Mouse (Mus musculus) heart, embryonic 15.5 days (tissue): ENCODE results near the gene Tmem101. TPM values are rescaled to one million over a fixed set of nuclear protein-coding genes. Genes with fewer than 3 reads are reported as not detected.
A peak's percentile ranks its signal among the peaks of the same experiment; 100 is the strongest.
"Not testable (repeated sequence)": the region's sequence is repeated elsewhere in the genome, so short reads cannot be mapped to it uniquely, and the experiment has no call there.

ENCODE experiments used
- ATAC-seq: fragments of 200-750 bp; cut with Nextera tagmentation; replicated peaks from 2 replicates; pipeline ENCODE4 v1.8.0; 2017; ENCODE audit warnings: low read depth, moderate TSS enrichment; ENCODE audit not compliant: insufficient number of reproducible peaks, insufficient read depth, low FRiP score
- H3K27ac ChIP-seq: fragments of 300-500 bp; sonication (generic); 2 replicates; pipeline ENCODE4 v1.5.1; 2015; ENCODE audit warnings: mild to moderate bottlenecking, inconsistent platforms
- H3K27me3 ChIP-seq: fragments of 300-500 bp; sonication (generic); 2 replicates; pipeline ENCODE4 v1.6.1; 2015; ENCODE audit warnings: inconsistent platforms
- H3K36me3 ChIP-seq: fragments of 300-500 bp; sonication (generic); 2 replicates; pipeline ENCODE4 v1.6.1; 2015; ENCODE audit warnings: mild to moderate bottlenecking, inconsistent platforms
- H3K4me1 ChIP-seq: fragments of 300-500 bp; sonication (generic); replicated peaks from 2 replicates; pipeline ENCODE4 v1.6.1; 2015; ENCODE audit warnings: inconsistent platforms
- H3K4me2 ChIP-seq: fragments of 300-500 bp; sonication (generic); 2 replicates; pipeline ENCODE4 v1.6.1; 2015; ENCODE audit warnings: inconsistent platforms, mild to moderate bottlenecking, moderate library complexity
- H3K4me3 ChIP-seq: fragments of 300-500 bp; sonication (generic); 2 replicates; pipeline ENCODE4 v1.5.1; 2015; ENCODE audit warnings: mild to moderate bottlenecking, inconsistent platforms
- H3K9ac ChIP-seq: fragments of 300-500 bp; sonication (generic); 2 replicates; pipeline ENCODE4 v1.6.1; 2015; ENCODE audit warnings: mild to moderate bottlenecking, inconsistent platforms
- H3K9me3 ChIP-seq: fragments of 300-500 bp; sonication (generic); replicated peaks from 2 replicates; pipeline ENCODE4 v1.6.1; 2016; ENCODE audit warnings: inconsistent platforms
- WGBS: fragments of 180-500 bp; shearing (Covaris S2); methylation state at CpG from one replicate; pipeline ENCODE4 v1.1.7; 2015; ENCODE audit warnings: mixed read lengths; 5-methylcytosine and 5-hydroxymethylcytosine counted together
- polyA plus RNA-seq: library from polyadenylated mRNA; unstranded; fragments of >200 nt; fragmentation: Nextera tagmentation; extraction: Ambion mirVana; gene quantifications from 2 replicates; pipeline ENCODE4 v1.2.1, GENCODE M21; 2015

Tmem101 gene
- polyA plus RNA-seq, 1 experiment from 2014 or later, result 30.6 TPM

DNA sequence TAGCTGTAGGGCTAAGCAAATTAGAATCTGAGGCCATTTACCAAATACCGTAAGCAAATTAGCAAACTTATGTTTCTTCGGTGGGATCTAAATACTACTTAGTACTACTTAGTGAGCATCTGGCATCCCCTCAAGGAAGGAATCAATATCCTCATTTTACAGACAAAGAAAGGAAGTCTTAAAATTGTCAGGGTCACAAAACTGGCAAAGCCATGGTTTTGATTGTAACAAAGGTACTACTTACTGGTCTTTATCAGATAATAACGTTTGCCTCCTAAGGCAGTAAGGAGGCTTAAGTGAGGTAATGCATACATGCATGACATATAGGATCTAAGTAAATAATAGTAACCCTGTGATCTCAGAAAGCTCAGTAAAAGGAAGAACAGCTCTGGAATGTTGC is 29.5 kb upstream of the Tmem101 start:
- Histone ChIP-seq H3K4me1 (peaks cover 24% of the 10 kb centered on the region), H3K27ac (peak overlapping the region; percentile 96), H3K4me3 (peak overlapping the region; percentile 87), H3K27me3 (no peaks in the 10 kb centered on the region), H3K9ac (0 out of 2 replicates have a peak overlapping the region, but pooled peaks have one; percentile 90), H3K9me3 (no peaks in the 10 kb centered on the region), H3K36me3 (peaks cover 17% of the 10 kb centered on the region; the same call in 1 of the 2 replicates), H3K4me2 (peak overlapping the region; percentile 72)
- WGBS, result 42% methylated on average over 3 of the region's 3 CpGs
- no peak for ATAC-seq

DNA sequence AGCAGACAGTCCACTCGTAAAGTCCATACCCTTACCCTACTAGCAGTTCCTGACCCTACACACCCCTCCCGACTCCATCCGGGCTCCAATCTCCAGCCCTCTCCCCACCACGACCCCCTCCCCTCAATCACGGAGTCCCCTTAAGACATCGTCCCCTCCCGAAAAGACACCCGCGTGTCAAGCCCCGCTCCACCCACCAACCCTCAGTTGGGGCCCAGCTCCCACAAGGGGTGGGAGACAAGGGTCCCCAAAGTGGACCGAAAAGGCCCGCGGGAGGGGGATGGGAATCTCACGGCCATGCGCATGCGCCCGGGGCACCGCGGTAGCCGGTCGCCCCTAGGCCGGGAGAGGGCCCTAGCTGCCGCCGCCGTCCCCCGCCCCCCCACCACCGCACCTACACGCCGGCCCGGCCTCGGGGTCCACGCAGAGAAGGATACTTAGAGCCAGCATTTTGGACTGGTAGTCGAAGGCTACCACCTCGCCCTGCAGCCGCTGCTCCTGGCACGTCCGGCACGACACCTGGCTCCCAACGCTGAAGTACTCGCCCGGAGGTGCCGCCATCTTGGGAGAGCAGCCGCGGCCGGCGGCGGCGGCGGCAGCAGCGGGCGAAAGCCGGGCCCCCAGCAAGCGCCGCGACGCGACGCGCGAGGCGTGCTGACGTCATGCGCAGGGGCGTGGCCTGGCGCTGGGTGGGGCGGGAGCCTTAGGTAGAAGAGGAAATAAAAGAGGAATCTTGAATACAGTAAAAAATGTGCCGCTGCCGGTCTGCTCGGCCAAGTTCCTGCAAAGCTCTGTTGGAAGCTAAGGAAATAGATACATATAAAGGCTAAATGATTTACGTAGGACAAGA is 28.7 kb upstream of the Tmem101 start, which contains the start of gene Lsm12:
TSS of gene Lsm12 (minus strand) at position 651 of the 850 bp plus-strand sequence.
- peak; percentile 89 for ATAC-seq
- Histone ChIP-seq H3K27ac (peak within 1 kb of the TSS; percentile 96), H3K36me3 (peaks cover 18% of the 10 kb centered on the region; the same call in 1 of the 2 replicates), H3K27me3 (no peaks in the 10 kb centered on the region), H3K9me3 (no peaks in the 10 kb centered on the region), H3K9ac (peak within 1 kb of the TSS; percentile 90), H3K4me2 (peak within 1 kb of the TSS; percentile 72), H3K4me1 (peaks cover 16% of the 10 kb centered on the region), H3K4me3 (peak within 1 kb of the TSS; percentile 87)
- WGBS, result under 1% methylated on average over 70 of the region's 70 CpGs

DNA sequence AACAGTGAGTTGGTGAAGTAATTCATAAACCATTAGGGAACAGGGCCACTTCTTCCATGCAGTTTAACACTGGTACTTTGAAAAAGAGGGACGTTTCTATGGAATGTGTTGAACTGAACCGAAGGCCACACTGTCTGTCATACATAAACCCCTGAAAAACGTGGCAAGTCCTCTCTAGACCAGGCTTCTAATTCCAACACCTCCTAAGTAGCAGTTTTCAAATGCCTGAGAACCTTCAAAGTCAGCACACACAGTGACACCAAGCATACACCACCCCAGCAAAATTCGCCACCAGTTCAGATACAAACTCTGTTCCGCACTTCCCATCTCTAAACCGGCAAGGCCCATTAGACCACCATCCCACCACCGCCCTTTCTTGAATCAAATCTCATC is 28.0 kb upstream of the Tmem101 start:
- peak overlapping the region; percentile 90 for H3K9ac ChIP-seq
- peak overlapping the region; percentile 96 for H3K27ac ChIP-seq
- no peaks in the 10 kb centered on the region for H3K9me3 ChIP-seq
- H3K4me1 ChIP-seq, result peaks cover 15% of the 10 kb centered on the region
- peak overlapping the region; percentile 87 for H3K4me3 ChIP-seq
- peak overlapping the region; percentile 72 for H3K4me2 ChIP-seq
- H3K36me3 ChIP-seq, result peaks cover 18% of the 10 kb centered on the region; the same call in 1 of the 2 replicates
- WGBS, result 1% methylated on average over 7 of the region's 7 CpGs
- ATAC-seq, result no peak
- no peaks in the 10 kb centered on the region for H3K27me3 ChIP-seq

DNA sequence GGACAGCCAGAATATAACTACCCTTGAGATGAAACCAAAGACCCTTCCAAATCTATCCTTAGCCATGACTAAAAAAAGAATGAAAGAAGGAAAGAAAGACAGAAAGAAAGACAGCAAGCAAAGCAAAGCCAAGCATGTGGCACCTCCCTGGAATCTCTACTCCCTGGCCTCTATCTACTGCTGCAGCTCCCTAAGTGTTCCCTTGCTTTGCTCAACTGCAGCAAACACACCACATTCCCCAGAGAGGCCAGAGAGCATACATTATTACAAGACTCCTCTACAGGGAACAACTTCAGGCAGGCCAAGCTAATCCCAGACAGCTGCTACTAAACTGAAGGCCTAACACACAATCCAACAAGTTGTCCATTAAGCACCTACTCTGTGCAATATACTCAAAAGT is 23.6 kb upstream of the Tmem101 start:
- H3K4me1 ChIP-seq, result peaks cover 11% of the 10 kb centered on the region
- H3K9ac ChIP-seq, result no peak overlapping the region
- H3K27me3 ChIP-seq, result no peaks in the 10 kb centered on the region
- ATAC-seq, result no peak
- H3K36me3 ChIP-seq, result peaks cover 36% of the 10 kb centered on the region
- no peak overlapping the region for H3K4me3 ChIP-seq
- H3K27ac ChIP-seq, result peak overlapping the region; percentile 0; the same call in 1 of the 2 replicates
- H3K9me3 ChIP-seq, result no peaks in the 10 kb centered on the region
- H3K4me2 ChIP-seq, result no peak overlapping the region

DNA sequence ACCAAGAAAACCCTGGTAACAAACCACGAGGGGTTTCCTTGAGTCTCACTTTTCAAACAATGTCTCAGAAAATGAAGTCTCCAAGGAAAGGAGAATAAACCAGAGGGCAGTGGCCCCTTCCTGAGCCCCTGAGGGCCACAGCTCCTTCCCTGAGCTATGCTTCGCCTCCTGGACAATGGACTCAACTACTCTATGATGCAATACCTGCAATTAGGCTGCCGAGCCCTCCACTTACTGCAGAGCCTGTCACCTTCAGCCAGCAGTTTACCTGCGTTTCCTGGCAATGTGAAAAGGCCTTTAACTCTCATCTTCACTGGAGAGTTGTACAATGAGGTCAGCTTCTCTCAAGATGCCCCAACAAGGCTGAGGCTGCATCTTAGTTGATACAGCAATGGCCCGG is 12.5 kb upstream of the Tmem101 start:
- no peak overlapping the region for H3K9ac ChIP-seq
- H3K27ac ChIP-seq, result no peak overlapping the region
- WGBS, result 91% methylated on average over 5 of the region's 5 CpGs
- H3K4me2 ChIP-seq, result no peak overlapping the region
- H3K4me1 ChIP-seq, result 0 out of 2 replicates have a peak, but pooled peaks cover 3% of the 10 kb centered on the region
- no peak for ATAC-seq
- H3K27me3 ChIP-seq, result no peaks in the 10 kb centered on the region
- H3K9me3 ChIP-seq, result no peaks in the 10 kb centered on the region
- H3K4me3 ChIP-seq, result no peak overlapping the region
- peaks cover 47% of the 10 kb centered on the region for H3K36me3 ChIP-seq

DNA sequence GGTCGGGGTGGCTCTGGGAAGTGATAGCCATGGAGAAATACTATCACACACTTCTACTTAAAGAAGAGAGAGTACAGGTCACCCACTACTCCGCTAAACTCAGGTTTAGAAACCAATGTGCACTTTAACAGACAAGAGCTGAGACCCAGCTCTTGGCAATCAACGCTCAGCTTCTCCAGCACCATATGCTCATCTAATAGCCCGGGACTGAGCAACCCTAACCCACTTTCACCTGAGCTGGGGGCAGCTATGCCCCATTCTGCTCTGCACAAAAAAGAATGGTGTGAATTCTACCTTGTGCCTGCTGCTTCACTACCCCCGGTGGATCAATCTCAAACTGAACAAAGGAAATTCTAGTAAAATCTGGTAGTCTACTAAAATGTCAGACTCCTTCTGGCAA is 11.3 kb upstream of the Tmem101 start:
- ATAC-seq, result no peak
- H3K9me3 ChIP-seq, result no peaks in the 10 kb centered on the region
- peaks cover 53% of the 10 kb centered on the region for H3K36me3 ChIP-seq
- no peak overlapping the region for H3K27ac ChIP-seq
- WGBS, result 87% methylated on average over 5 of the region's 5 CpGs
- no peaks in the 10 kb centered on the region for H3K27me3 ChIP-seq
- no peak overlapping the region for H3K4me3 ChIP-seq
- 0 out of 2 replicates have a peak, but pooled peaks cover 3% of the 10 kb centered on the region for H3K4me1 ChIP-seq
- no peak overlapping the region for H3K4me2 ChIP-seq
- no peak overlapping the region for H3K9ac ChIP-seq

DNA sequence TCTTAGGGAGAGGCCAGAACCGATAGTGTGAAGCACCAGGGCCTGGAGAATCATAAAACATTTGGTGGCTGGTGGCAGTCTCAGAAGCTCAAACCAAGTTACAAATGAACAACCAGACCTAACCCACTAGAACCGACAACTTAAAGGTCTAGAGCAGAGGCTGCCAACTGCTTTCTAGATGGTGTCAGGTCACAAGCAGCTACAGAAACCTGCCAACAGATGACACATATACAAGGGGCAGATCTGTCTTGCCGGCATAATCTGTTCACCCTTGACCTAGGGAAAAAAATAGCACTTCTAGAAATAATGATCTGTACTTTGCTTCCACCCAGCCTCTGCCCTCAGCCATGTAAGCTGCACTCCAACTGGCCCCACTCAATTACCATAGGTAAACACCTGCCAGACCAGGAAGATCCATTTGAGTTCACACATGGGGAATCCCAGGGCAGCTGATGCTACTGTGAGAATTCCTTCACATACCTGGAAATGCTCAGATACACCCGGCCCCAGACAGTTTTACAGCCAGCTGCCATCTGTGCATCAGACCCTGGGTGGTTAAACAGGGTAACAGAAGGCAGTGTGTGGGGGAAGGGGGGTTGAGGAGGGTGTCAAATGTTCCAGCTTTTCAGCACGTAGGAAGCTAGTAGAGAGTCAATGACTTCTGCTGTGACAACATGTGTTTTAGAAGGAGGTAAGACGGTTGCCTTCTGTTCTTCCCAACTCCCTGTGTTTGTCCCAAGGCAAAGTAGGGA is 9.9 kb upstream of the Tmem101 start:
- H3K4me2 ChIP-seq, result no peak overlapping the region
- H3K36me3 ChIP-seq, result peaks cover 61% of the 10 kb centered on the region
- H3K27ac ChIP-seq, result no peak overlapping the region
- 60% methylated on average over 6 of the region's 6 CpGs for WGBS
- no peaks in the 10 kb centered on the region for H3K9me3 ChIP-seq
- no peak overlapping the region for H3K9ac ChIP-seq
- H3K4me3 ChIP-seq, result no peak overlapping the region
- 0 out of 2 replicates have a peak, but pooled peaks cover 3% of the 10 kb centered on the region for H3K4me1 ChIP-seq
- ATAC-seq, result no peak
- no peaks in the 10 kb centered on the region for H3K27me3 ChIP-seq

DNA sequence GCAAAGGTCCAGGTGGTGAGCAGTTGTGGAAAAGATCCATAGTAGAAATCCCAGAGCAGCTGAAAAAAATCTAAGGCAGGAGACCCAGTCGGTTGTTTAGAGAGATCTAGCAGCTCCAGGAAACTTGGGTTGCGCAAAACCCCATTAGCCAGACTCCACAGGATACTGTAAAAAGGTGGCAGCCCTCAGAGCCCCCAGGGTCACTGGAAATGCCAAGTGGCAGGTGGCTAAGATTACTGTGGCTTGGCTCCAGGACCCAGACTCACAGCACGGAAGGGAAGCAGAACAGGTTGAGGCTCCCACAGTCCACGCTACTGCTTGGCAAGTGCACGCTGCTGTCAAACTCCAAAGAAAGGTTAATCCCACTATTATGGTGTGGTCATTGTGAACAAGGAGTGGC is 3.6 kb upstream of the Tmem101 start:
- Histone ChIP-seq H3K36me3 (peaks cover 30% of the 10 kb centered on the region), H3K4me3 (no peak overlapping the region), H3K4me1 (peaks cover 8% of the 10 kb centered on the region), H3K27me3 (no peaks in the 10 kb centered on the region), H3K9me3 (no peaks in the 10 kb centered on the region), H3K27ac (no peak overlapping the region), H3K9ac (no peak overlapping the region), H3K4me2 (no peak overlapping the region)
- no peak for ATAC-seq
- WGBS, result 76% methylated on average over 5 of the region's 5 CpGs

DNA sequence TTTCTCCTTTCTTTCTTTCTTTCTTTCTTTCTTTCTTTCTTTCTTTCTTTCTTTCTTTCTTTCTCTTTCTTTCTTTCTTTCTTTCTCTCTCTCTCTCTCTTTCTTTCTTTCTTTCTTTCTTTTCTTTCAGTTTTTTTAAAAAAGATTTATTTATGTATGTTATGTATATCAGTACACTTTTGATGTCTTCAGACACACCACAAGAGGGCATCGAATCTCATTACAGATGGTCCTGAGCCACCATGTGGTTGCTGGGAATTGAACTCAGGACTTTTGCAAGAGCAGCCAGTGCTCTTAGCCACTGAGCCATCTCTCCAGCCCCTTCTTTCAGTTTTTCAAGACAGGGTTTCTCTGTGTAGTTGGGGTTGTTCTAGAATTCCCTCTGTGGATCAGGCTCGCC is 1.8 kb upstream of the Tmem101 start:
- 73% methylated on average over 2 of the region's 2 CpGs for WGBS
- ATAC-seq, result not testable (repeated sequence)

DNA sequence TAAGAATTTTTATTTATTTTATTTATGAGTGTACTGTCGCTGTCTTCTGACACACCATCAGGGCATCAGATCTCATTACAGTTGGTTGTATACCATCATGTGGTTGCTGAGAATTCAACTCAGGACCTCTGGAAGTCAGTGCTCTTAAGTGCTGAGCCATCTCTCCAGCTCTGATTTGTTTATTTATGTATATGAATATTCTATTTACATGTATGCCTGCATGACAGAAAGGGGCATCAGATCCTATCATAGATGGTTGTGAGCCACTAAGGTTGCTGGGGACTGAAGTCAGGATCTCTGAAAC is 534 bp upstream of the Tmem101 start:
- 2% methylated on average over 1 of the region's 1 CpGs for WGBS
- peak overlapping the region; percentile 76; the same call in 1 of the 2 replicates for H3K4me3 ChIP-seq
- no peak overlapping the region for H3K27ac ChIP-seq
- H3K4me1 ChIP-seq, result peaks cover 8% of the 10 kb centered on the region
- H3K36me3 ChIP-seq, result peaks cover 29% of the 10 kb centered on the region; the same call in 1 of the 2 replicates
- ATAC-seq, result no peak
- H3K9me3 ChIP-seq, result no peaks in the 10 kb centered on the region
- no peak overlapping the region for H3K4me2 ChIP-seq
- no peaks in the 10 kb centered on the region for H3K27me3 ChIP-seq
- no peak overlapping the region for H3K9ac ChIP-seq

More for the DNA sequence above, 1.8 kb upstream of the Tmem101 start:
- not testable (repeated sequence) for H3K9me3 ChIP-seq, H3K27me3 ChIP-seq, H3K27ac ChIP-seq, H3K4me3 ChIP-seq, H3K4me2 ChIP-seq, H3K4me1 ChIP-seq, H3K9ac ChIP-seq
- H3K36me3 ChIP-seq, result peaks cover 27% of the 10 kb centered on the region

DNA sequence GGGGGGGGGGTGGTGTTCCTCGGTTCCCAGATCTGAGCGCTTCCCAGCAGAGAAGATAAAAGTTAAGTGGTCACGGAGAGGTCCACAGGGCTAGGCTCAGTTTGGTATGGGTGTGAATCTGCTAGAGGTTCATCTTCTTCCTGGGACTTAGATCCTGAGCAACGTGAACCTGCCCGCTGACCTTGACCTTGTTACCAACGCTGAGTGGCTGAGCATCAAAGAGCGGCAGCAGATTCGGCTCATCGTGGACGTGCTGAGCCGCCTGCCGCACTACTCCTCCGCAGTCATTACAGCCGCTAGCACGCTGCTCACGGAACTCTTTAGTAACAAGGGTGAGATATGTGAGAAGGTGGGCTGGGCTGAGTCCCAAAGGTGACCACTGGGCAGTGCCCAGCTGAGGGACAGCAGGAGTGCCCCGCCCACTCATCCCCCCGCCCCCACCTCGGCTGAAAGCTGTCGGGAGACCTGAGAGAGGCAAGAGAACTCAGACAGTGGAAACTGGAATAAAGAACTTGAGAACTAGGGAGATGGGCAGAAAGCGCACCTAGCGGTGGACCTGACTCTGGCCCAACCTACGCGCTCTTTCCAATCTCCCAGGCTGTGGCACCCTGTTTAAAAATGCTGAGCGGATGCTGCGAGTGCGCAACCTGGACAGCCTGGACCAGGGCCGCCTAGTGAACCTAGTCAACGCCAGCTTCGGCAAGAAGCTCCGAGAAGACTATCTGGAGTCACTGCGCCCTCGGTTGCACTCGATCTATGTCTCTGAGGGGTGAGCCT is 8.8 kb downstream of the Tmem101 start:
- no peaks in the 10 kb centered on the region for H3K9me3 ChIP-seq
- peak overlapping the region; percentile 61 for H3K4me2 ChIP-seq
- H3K27ac ChIP-seq, result no peak overlapping the region
- 10% methylated on average over 34 of the region's 34 CpGs for WGBS
- ATAC-seq, result no peak
- H3K27me3 ChIP-seq, result peaks cover 68% of the 10 kb centered on the region
- no peak overlapping the region for H3K9ac ChIP-seq
- peaks cover 1% of the 10 kb centered on the region; the same call in 1 of the 2 replicates for H3K36me3 ChIP-seq
- H3K4me1 ChIP-seq, result peaks cover 28% of the 10 kb centered on the region
- H3K4me3 ChIP-seq, result peak overlapping the region; percentile 38
